Mouse (Mus musculus): Measurements from ENCODE around the gene Gtpbp3.

- TF ChIP-seq CHD1 (IDR thresholded peaks at IDR 0.05; ENCODE audit: low read depth, low read length) = no peak
- no peak for TF ChIP-seq CTCF (conservative IDR thresholded peaks at IDR 0.05 in 1 of 2, IDR thresholded peaks at IDR 0.05 in 1 of 2; ENCODE audit: low read depth in 2 of 2, low read length in 2 of 2)
- TF ChIP-seq RAD21 (IDR thresholded peaks at IDR 0.05; ENCODE audit: low read depth, low read length) = no peak
These were observed 55.9 kb downstream of the Gtpbp3 start for GRCm38 (mm10) chr8:71543755-71544154.
